Mouse (Mus musculus): ENCODE measurements around the gene Kif20b. TPM values are rescaled to one million over a fixed set of nuclear protein-coding genes. Genes with fewer than 3 reads are reported as not detected.
A peak's percentile ranks its signal among the peaks of the same experiment; 100 is the strongest.

Gene Kif20b
- polyA plus RNA-seq, 1 experiment from 2014 or later = 15.6 TPM

- Histone ChIP-seq H3K4me1 (replicated peaks; ENCODE audit: control insufficient read depth, insufficient read depth) (no peaks in the 10 kb centered on the region; the same call in 1 of the 2 replicates), H3K9me3 (ENCODE audit: control insufficient read depth, low read length) (no peaks in the 10 kb centered on the region), H3K36me3 (ENCODE audit: control insufficient read depth, insufficient read depth, low read length) (no peaks in the 10 kb centered on the region), H3K4me3 (ENCODE audit: low read depth, low read length) (no peak overlapping the region), H3K9ac (ENCODE audit: low read length) (no peak overlapping the region), H3K27me3 (ENCODE audit: control insufficient read depth, insufficient read depth, low read length) (no peaks in the 10 kb centered on the region), H3K27ac (replicated peaks) (no peak overlapping the region), H3K4me2 (replicated peaks; ENCODE audit: low read depth) (no peak overlapping the region)
- ATAC-seq (ENCODE audit: low FRiP score, low TSS enrichment) (no peak), DNase-seq (ENCODE audit: low spot score) (no peak)
- WGBS = 78% methylated on average over 5 of the region's 5 CpGs
- no peak for TF ChIP-seq CTCF (IDR thresholded peaks at IDR 0.05; ENCODE audit: low read depth)
- no peak for TF ChIP-seq EP300 (optimal IDR thresholded peaks at IDR 0.05)
Observed at GRCm38 (mm10) chr19:34881160-34881559, 41.0 kb upstream of the Kif20b start.

- Histone ChIP-seq H3K36me3 (ENCODE audit: control insufficient read depth, insufficient read depth, low read length) (no peaks in the 10 kb centered on the region), H3K4me3 (ENCODE audit: low read depth, low read length) (no peak overlapping the region), H3K27ac (replicated peaks) (no peak overlapping the region), H3K9ac (ENCODE audit: low read length) (no peak overlapping the region), H3K4me1 (replicated peaks; ENCODE audit: control insufficient read depth, insufficient read depth) (no peaks in the 10 kb centered on the region; the same call in 1 of the 2 replicates), H3K9me3 (ENCODE audit: control insufficient read depth, low read length) (no peaks in the 10 kb centered on the region), H3K4me2 (replicated peaks; ENCODE audit: low read depth) (no peak overlapping the region), H3K27me3 (ENCODE audit: control insufficient read depth, insufficient read depth, low read length) (no peaks in the 10 kb centered on the region)
- no peak for ATAC-seq (ENCODE audit: low FRiP score, low TSS enrichment)
- 77% methylated on average over 2 of the region's 2 CpGs for WGBS
- no peak for TF ChIP-seq CTCF (IDR thresholded peaks at IDR 0.05; ENCODE audit: low read depth)
- TF ChIP-seq EP300 (optimal IDR thresholded peaks at IDR 0.05) = no peak
- DNase-seq (ENCODE audit: low spot score) = no peak
Observed at GRCm38 (mm10) chr19:34882443-34882842, 39.7 kb upstream of the Kif20b start.

DNA sequence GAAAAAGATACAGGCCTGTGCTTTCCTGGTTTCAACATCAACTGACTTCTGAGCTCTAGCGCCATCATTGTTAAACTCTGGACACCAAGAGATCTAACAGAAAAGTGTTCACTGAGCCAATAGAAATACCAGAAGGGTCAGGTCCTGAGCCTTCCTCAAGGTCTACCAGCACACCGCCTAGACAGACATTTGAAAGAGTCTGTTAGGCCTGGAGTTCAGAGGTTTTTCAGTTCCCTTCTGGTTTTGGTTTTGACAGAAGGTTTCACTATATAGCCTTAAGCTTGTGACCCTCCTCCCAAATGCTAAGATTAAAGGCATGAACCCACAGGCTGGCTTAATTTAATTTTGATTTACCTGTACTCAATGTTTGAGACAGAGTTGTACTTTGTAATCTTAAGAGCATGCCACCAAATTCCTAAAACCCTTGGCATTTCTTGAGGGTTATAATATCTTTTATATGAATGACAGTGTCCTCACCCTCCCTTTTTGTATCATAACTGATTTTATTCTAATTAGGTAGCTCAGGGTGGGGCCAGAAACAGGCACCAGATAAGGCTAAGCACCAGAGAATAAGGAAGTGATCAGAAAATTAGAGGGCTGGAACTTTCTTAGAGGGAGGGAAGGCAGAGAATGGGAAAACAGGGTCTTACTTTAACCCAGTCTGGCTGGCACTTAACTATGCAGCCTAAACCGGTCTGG lies 38.5 kb upstream of the Kif20b start:
- H3K4me1 ChIP-seq (replicated peaks; ENCODE audit: control insufficient read depth, insufficient read depth) = no peaks in the 10 kb centered on the region
- no peak overlapping the region for H3K27ac ChIP-seq (replicated peaks)
- H3K4me3 ChIP-seq (ENCODE audit: low read depth, low read length) = no peak overlapping the region
- TF ChIP-seq EP300 (optimal IDR thresholded peaks at IDR 0.05) = no peak
- TF ChIP-seq CTCF (IDR thresholded peaks at IDR 0.05; ENCODE audit: low read depth) = no peak
- DNase-seq (ENCODE audit: low spot score) (no peak), ATAC-seq (ENCODE audit: low FRiP score, low TSS enrichment) (0 out of 2 replicates have a peak, but pooled peaks have one; percentile 47)
- no peaks in the 10 kb centered on the region for H3K27me3 ChIP-seq (ENCODE audit: control insufficient read depth, insufficient read depth, low read length)
- H3K9ac ChIP-seq (ENCODE audit: low read length) = no peak overlapping the region
- 78% methylated on average over 3 of the region's 3 CpGs for WGBS
- no peak overlapping the region for H3K4me2 ChIP-seq (replicated peaks; ENCODE audit: low read depth)
- no peaks in the 10 kb centered on the region for H3K36me3 ChIP-seq (ENCODE audit: control insufficient read depth, insufficient read depth, low read length)
- no peaks in the 10 kb centered on the region for H3K9me3 ChIP-seq (ENCODE audit: control insufficient read depth, low read length)

GRCm38 (mm10) chr19:34886324-34886723 lies 35.8 kb upstream of the Kif20b start:
- Histone ChIP-seq H3K4me1 (replicated peaks; ENCODE audit: control insufficient read depth, insufficient read depth) (no peaks in the 10 kb centered on the region), H3K4me3 (ENCODE audit: low read depth, low read length) (no peak overlapping the region), H3K4me2 (replicated peaks; ENCODE audit: low read depth) (no peak overlapping the region), H3K9ac (ENCODE audit: low read length) (no peak overlapping the region), H3K27me3 (ENCODE audit: control insufficient read depth, insufficient read depth, low read length) (no peaks in the 10 kb centered on the region), H3K9me3 (ENCODE audit: control insufficient read depth, low read length) (no peaks in the 10 kb centered on the region), H3K36me3 (ENCODE audit: control insufficient read depth, insufficient read depth, low read length) (no peaks in the 10 kb centered on the region), H3K27ac (replicated peaks) (no peak overlapping the region)
- no peak for TF ChIP-seq CTCF (IDR thresholded peaks at IDR 0.05; ENCODE audit: low read depth)
- TF ChIP-seq EP300 (optimal IDR thresholded peaks at IDR 0.05) = no peak
- DNase-seq (ENCODE audit: low spot score) = no peak
- ATAC-seq (ENCODE audit: low FRiP score, low TSS enrichment) = no peak
- WGBS = 71% methylated on average over 4 of the region's 4 CpGs

DNA sequence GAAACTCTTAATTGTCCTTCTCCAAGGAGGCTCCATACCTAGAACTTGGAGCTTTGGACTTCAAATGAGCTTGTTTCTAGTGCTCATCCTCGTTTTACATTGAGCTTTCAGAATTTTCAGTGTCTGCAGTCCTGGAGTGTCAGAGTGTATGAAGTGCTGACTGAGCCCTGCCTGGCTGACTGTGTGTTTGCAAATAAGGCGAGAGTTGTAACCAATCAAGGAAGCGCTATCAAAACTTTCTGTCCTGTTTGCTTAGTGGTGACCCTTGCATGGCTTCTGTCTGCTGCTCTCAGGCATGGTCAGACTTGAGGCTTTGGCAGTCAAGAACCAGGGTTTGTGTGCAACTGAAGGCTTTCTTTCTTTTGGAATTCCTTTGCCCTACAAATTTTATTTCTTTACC lies 31.2 kb upstream of the Kif20b start:
- WGBS = 51% methylated on average over 3 of the region's 3 CpGs
- no peak overlapping the region for H3K27ac ChIP-seq (replicated peaks)
- H3K4me2 ChIP-seq (replicated peaks; ENCODE audit: low read depth) = no peak overlapping the region
- H3K4me1 ChIP-seq (replicated peaks; ENCODE audit: control insufficient read depth, insufficient read depth) = no peaks in the 10 kb centered on the region
- no peak overlapping the region for H3K9ac ChIP-seq (ENCODE audit: low read length)
- ATAC-seq (ENCODE audit: low FRiP score, low TSS enrichment) (no peak), DNase-seq (ENCODE audit: low spot score) (no peak)
- TF ChIP-seq EP300 (optimal IDR thresholded peaks at IDR 0.05) = no peak
- no peak for TF ChIP-seq CTCF (IDR thresholded peaks at IDR 0.05; ENCODE audit: low read depth)
- H3K4me3 ChIP-seq (ENCODE audit: low read depth, low read length) = no peak overlapping the region
- H3K36me3 ChIP-seq (ENCODE audit: control insufficient read depth, insufficient read depth, low read length) = no peaks in the 10 kb centered on the region
- no peaks in the 10 kb centered on the region for H3K27me3 ChIP-seq (ENCODE audit: control insufficient read depth, insufficient read depth, low read length)
- H3K9me3 ChIP-seq (ENCODE audit: control insufficient read depth, low read length) = no peaks in the 10 kb centered on the region

- Histone ChIP-seq H3K4me1 (replicated peaks; ENCODE audit: control insufficient read depth, insufficient read depth) (no peaks in the 10 kb centered on the region), H3K4me2 (replicated peaks; ENCODE audit: low read depth) (no peak overlapping the region), H3K27ac (replicated peaks) (no peak overlapping the region), H3K4me3 (ENCODE audit: low read depth, low read length) (no peak overlapping the region), H3K27me3 (ENCODE audit: control insufficient read depth, insufficient read depth, low read length) (no peaks in the 10 kb centered on the region), H3K36me3 (ENCODE audit: control insufficient read depth, insufficient read depth, low read length) (no peaks in the 10 kb centered on the region), H3K9me3 (ENCODE audit: control insufficient read depth, low read length) (no peaks in the 10 kb centered on the region), H3K9ac (ENCODE audit: low read length) (no peak overlapping the region)
- no peak for ATAC-seq (ENCODE audit: low FRiP score, low TSS enrichment)
- TF ChIP-seq CTCF (IDR thresholded peaks at IDR 0.05; ENCODE audit: low read depth) (no peak), EP300 (optimal IDR thresholded peaks at IDR 0.05) (no peak)
- DNase-seq (ENCODE audit: low spot score) = no peak
- 83% methylated on average over 1 of the region's 1 CpGs for WGBS
Observed at GRCm38 (mm10) chr19:34891590-34891989, 30.6 kb upstream of the Kif20b start.

All from stomach, postnatal 0 days (tissue).